Mouse (Mus musculus) cortical plate, adult 2 months (tissue): Measurements from ENCODE around the gene Meaf6.

Source experiments
- CTCF ChIP-seq: fragments of 200-500 bp; IDR thresholded peaks from 2 replicates; pipeline ENCODE4 v1.5.1; 2011; ENCODE audit warnings: mild to moderate bottlenecking, control low read depth, low read length; ENCODE audit not compliant: insufficient read depth; ENCODE audit errors: extremely low read depth
- POLR2A ChIP-seq: fragments of 200-500 bp; IDR thresholded peaks from 2 replicates; pipeline ENCODE4 v1.6.1; 2011; ENCODE audit warnings: mild to moderate bottlenecking, low read length, control low read depth; ENCODE audit not compliant: insufficient read depth; ENCODE audit errors: extremely low read depth

DNA sequence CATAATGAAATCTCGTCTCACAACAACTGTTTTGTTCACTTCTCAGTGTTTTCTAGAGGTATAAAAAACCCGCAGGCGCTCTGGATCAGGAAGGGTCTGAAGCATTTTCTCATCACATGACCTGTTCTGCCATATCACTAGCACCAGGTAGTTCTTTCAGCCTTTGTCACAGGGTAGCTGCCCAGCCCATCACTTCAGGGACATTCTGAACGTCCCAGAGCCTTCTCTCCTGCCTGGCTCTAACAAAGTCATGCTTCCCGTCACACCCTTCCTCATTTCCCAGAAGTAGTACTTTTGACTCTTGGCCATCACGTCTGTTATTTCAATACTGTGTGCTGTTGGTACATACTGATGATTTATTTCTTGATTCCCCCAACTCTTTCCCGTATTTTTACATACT is 40.5 kb upstream of the Meaf6 start:
- TF ChIP-seq CTCF (no peak), POLR2A (no peak)
